Mouse (Mus musculus) gastrocnemius, adult 18-20 months (tissue): ENCODE data around the gene Casp3. TPM values are rescaled to one million over a fixed set of nuclear protein-coding genes. Genes with fewer than 3 reads are reported as not detected.
A peak's percentile ranks its signal among the peaks of the same experiment; 100 is the strongest.
"Not testable (repeated sequence)": the region's sequence is repeated elsewhere in the genome, so short reads cannot be mapped to it uniquely, and the experiment has no call there.

Source experiments
- DNase-seq: peaks from one replicate; pipeline ENCODE4 v3.0.0; 2021; ENCODE audit warnings: low spot score
- long read RNA-seq, 2 experiments: library from polyadenylated mRNA; stranded (forward); transcript quantifications; one replicate each; pipeline ENCODE4 v2.0.0; 2021
- total RNA-seq, 2 experiments: library from RNA; stranded (reverse); gene quantifications; 2 replicates each; pipeline ENCODE4 v1.2.3; 2021

Gene Casp3
- total RNA-seq, result 1 to 10 TPM in 1 of 2 experiments, under 1 TPM in 1; 0.94 to 1.5 TPM
- long read RNA-seq, experiment 1, partial matches to known transcripts, result 0 of 1 reads
- long read RNA-seq, experiment 1, other reads (novel, unspliced or antisense), result 0 of 1 reads
- long read RNA-seq, experiment 2, partial matches to known transcripts, result 0 of 1 reads
- long read RNA-seq, experiment 2, other reads (novel, unspliced or antisense), result 1 of 1 reads

DNA sequence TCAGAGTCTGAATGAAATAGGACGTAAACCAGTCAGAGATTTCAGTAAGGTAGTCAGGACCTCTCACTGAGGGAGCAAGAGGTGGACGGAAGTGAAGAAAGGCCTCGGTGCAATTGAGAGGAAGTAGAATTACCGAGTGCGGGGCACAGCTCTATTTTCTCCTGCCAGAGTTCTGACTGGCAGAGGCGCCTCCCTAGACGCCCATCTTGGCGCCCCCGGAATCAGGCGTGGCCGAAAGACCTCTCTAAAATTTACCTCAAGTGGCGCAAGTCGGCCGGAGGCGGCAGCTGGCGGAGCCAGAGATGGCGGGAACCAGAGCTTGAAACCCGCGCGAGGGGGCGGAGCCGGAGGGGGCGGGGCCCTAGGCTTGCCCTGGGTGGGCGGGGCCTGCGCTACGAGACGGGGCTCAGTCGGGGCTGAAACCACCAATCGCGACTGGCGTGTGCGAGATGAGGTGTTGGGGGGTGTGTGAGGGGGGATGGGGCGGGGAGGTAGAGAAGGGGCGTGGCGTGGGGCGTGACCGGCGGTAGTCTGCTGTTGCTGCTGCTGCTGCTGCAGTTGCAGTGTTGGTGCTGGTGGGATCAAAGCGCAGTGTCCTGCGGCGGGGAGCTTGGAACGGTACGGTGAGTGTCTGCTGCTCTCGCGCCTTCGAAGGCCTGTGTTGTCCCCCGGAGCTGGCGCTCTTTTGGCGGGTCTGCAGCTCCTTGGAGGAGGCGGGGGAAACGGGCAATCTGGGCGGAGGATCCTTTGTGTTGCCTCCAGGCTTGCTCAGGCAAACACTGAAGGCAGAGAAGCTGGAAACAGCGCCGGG lies at the start of gene Casp3, which contains the start of gene Primpol:
Casp3 (plus strand) TSS at position 413 of the 811 bp plus-strand sequence.
Primpol (minus strand) TSS at position 334 of the 811 bp plus-strand sequence.
- peak; percentile 94 for DNase-seq

DNA sequence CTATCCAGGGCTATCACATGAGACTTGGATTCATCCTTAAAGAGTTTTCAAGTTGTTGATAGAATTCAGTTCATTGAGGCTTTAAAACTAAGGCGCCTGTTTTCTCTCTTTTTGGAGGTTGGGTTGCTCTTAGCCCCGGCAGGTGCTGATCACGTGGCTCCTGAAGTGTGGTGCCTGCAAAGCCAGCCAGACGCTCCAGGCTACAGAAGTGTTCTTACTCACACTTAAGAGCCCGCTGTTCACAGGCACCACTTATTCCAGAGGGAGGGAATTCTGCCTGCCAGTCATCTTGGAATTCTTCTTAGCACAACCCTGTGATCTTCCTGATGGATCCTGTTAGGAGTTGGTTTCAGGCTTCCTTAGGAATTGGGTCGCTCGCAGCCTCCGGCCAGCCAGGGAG lies 49.1 kb upstream of the Casp3 start:
- no peak for DNase-seq

DNA sequence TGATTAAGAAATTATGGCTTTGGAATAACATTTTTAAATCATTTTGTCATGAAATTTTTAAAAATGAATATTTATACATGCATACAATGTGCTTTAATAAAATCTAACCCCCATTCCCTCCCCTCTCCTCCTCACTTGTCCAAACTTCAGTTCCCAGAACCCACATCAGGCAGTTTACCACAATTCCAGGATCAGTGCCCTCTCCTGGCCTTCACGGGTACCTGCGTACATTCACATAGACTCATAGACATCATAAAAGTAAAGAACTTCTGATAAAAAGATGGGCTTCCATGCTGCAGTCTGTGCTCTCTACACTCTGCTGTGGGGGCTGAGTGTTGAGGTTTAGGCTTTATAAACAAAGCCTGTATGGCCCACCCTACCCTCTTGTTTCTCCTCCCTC lies 48.1 kb upstream of the Casp3 start:
- DNase-seq, result no peak

DNA sequence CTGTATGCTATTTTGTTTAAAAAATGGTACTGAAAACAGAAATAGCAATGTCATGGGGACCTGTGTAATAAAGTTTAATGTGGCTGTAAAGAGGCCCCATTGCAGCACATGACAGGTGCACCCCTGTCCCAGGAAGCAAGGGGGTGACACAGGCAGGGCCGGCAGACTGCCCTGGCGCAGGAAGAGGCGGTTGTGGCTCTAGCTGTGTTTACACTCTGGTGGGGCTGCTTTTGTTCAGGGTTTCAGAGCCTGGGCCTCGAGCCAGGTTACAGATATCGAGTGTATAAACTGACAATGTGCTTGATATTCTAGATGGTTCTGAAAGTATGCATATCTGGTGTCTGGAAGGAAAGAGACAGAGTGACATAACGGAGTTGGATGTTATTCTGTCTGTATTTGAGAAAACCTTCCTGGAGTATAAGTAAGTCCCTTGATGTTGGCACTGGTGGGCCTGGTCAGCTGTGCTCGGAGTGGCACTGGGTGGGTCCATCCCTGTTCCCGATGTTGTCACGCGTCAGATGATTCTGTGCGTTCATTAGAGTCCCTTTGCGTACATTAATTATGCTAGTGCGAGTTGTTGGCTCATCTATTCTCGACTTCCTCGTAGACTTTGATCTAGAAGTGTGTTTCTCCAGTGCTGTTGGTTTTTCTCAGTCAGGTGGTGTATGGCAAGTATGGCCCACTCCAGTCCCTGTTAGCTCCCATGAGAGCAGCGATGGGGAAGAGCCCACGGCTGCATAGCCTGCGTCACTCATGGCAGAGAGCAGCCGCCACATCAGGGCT lies 47.2 kb upstream of the Casp3 start:
- DNase-seq, result no peak

DNA sequence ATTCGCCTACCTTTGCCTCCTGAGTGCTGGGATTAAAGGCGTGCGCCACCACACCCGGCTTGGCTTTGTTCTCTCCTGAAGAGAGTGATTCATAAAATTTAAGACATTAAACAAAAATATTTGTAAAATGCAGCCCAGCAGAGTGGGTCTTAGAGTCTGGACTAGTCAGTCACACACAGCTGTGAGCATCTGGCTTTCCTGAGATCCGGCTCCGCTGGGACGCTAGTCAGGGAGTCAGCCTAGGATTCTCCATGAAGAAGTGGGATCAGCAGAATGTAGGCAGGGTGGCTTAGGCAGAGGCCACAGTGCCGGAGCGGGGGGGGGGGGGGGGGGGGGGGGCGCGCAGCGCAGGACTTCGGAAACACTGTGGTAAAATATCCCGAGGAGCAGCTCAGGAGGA lies 46.4 kb upstream of the Casp3 start:
- DNase-seq, result no peak

DNA sequence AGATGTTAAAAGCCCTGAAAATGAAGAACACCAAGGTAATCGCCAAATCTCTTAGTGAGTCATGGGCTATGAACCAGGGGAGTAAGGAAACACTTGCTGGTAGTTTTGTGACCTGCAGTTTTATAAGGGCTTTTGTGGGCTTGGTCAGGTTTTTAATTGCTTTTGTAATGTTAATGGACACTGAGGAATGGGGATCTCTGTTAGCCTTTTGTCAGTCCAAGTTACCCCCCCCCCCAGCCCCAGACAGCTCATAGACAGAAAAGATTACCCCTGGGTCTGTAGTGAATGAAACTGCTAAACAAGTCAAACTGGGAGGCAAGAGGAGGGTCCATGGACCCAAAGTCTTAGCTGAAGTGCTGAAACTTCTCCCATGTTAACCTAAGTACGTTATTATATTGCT lies 43.6 kb upstream of the Casp3 start:
- no peak for DNase-seq

DNA sequence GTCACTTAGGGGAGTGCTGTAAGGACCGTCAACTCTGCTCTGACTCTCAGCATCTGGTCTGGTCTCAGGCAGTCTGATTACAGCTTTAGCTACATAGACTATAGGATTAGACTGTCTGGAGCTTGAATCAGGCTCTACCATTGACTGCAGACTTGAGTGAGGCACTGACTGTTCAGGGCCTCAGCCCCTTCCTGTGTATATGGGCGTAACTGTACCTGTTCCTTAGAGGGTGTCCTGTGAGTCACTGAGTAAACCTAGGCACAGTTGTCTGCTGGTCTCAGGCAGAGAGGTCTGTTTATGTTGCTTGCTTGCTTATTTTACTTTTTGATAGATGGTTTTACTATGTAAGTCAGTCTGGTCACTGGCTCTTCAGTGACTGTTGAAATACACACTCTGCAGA lies 43.1 kb upstream of the Casp3 start:
- no peak for DNase-seq

DNA sequence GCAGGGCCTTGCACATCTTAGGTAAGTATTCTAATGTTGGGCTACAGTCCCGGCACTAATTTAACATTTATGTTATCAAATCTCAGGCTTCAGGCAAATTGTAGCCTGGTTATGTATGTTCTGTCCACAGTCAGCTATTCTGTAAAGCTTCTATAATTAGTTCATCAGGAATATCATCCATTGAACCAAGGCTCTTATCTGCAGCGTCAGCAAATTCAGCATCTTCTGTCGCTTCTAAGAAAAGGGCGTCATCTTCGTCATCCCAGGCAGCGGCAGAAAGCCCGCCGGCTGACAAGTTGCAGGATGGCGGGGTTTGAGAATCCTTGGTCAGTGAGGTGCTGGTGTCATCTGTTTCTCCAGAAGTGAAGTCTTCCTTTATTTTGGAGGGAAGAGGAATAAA lies 38.3 kb upstream of the Casp3 start:
- DNase-seq, result no peak

DNA sequence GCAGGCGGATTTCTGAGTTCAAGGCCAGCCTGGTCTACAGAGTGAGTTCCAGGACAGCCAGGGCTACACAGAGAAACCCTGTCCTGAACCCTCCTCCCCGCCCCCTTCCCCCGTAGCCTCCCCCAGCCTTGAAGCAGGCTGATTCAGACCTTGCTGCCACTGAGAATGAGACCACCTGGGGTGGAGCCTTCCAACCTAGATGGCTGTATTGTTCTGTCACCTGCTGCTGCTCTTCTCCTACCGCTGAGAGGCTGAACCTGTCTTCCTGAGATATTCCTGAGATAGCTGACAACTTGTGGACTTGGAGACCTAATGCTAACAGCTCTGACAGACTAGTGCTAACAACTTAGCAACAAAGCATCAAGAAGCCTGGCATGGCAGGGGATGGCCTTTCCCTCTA lies 32.8 kb upstream of the Casp3 start:
- DNase-seq, result not testable (repeated sequence)

DNA sequence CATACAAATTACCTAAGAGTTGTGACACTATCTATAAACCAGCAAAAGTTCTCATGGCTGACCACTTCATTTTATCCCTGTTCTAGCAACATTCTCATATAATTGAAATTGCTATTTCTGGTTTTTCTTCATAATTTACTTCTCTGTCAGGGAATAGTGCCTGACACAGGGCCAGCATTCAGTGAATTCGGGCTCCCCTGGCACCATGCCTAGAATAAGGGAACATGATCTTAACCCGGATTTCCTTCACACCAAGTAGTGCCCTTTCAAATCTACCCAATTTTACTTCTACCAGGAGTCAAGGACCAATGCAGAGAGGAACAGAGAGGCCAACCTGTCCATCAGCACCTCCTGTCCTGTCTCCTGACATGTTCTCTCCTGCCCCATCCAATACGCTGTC lies 31.5 kb upstream of the Casp3 start:
- no peak for DNase-seq

DNA sequence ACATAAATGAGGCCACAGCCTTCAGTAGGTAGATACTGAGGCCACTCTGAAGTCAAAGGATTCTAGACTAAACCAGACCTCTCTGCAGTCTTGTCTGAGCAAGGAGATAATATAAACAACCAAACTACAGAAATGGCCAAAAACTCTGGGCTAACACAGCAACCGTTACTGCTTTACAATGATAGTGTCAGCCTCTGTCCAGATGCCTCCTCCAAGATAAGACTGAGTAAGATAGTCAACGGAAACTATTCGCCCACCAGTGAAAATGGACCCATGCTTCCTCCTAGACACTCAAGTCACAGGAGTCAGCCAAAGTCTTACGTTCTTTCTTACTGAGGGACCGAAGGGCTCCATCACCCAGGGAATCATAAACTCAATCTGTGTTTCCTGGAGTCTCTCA lies 29.2 kb upstream of the Casp3 start:
- DNase-seq, result no peak

DNA sequence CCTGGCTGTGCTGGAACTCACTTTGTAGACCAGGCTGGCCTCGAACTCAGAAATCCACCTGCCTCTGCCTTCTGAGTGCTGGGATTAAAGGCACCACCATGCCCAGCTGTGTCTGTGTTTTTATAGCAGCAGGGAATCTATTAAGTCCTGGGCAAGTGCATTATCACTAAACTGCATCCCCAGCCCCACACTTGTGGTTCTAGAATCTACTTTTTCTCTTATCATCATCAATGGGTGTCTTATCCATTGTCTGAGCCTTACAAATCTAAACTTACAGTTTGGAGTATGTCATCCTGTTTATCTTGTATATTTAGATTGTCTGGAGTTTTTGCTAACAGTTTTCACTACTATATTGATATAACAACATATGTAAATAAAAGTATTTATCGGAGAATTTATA lies 28.4 kb upstream of the Casp3 start:
- no peak for DNase-seq

DNA sequence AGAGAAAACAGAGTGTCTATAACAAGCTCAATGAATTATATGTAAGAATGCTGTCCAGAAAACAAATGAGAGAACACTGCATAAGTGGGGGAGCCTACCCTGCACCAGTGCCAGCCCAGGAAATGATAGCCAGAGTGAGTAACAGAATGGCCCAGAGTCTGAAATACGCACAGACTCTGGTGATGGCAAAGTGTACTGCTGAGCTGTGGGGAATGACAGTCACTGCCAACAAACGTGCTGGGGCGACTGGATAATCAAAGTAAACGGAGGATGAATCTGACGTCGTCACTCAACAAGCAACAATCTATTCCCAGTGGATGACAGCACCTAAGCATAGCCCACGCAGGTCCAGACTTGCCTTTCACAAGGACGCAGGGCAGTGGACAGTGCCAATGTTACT lies 24.0 kb upstream of the Casp3 start:
- DNase-seq, result no peak

DNA sequence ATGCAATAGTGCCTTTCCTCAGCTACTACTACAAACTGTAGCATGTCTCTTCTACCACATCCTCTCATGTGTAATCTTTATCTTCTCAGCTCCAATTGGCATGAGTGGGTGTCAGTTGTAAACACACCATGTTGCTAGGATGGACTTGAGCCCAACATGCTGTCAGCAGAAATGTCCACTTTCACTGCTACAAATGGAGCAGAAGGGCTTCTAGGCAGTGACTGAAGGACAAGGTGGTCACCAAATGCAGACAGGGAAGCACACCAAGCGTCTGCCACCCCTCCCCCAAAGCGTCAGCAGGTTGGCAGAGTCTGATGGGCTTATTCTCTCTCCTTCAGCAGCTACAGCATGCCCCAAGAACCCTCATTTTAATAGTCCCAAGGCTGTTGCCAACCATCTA lies 23.3 kb upstream of the Casp3 start:
- no peak for DNase-seq

DNA sequence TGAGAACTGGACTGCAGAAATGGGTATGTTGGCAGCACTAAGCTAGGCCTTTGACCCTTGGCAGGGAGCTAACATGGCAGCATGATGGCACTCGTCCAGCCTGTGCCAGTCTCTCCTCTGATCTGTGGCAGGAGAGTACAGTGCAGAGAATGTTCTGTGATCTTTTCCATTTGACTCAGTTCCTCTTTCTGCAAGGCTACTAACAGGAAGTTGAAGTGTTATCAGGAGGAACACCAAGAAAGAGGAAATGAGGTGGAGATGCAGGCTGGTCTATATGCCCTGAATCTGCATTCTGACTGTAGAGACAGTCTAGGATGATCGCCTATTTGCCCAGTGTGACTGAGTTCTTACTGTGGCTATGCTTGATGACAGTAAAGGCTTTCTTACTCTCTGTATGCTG lies 21.5 kb upstream of the Casp3 start:
- DNase-seq, result no peak

DNA sequence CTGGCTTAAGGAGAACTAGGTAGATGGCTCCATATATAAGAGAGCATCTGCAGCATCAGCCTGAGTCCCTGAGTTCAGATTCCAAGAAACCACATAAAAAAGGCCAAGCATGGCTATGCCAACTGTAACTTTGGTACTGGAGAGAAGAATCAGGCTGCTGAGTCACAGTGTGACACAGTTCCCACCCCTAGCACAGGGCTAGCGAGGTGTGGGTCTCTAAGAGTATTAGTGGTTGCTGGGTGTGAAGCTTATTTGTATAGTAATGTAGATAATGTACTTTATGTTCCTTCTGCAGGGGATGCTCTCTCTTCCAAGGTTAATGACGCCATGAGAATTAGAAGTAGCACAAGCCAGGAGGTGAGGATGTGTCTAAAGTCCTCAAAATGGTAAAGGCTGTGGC lies 20.6 kb upstream of the Casp3 start:
- no peak for DNase-seq

DNA sequence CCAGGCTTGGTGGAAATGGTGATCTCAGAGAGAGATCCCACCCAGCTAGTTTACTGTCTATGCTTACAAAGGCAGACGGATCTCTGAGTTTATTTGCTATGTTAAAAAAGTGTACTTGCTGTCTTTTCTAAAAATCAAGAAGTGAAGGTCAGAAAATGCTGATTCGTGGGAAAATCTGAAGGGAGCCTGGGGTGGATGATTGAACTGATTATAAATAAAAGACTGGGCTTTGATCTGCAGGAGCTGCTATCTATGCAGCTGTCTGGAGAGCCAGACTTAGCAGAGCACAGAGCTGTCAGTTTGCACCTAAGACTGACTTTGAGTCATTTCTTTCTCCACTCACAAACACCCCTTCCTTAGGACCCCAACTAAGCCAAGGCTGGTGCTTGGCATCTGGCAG lies 19.7 kb upstream of the Casp3 start:
- DNase-seq, result no peak

DNA sequence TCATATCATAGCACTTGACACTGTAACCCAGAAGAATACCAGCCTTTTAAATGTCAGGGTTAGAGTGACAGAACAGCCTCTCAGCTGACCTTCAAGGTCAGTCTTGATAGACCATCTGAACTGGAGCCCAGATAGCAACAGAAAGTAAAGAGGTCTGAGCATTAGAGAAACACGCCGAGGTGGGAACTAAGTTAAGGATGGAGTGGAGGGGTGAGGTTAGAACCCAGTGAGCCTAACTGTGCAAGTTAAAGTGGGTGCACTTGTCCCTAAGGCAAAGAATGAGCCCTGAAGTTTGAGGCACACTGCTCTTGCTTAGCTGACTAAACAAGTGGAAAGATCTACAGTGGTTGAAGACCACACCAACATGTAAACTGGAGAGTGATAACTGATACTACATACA lies 19.0 kb upstream of the Casp3 start:
- DNase-seq, result no peak

DNA sequence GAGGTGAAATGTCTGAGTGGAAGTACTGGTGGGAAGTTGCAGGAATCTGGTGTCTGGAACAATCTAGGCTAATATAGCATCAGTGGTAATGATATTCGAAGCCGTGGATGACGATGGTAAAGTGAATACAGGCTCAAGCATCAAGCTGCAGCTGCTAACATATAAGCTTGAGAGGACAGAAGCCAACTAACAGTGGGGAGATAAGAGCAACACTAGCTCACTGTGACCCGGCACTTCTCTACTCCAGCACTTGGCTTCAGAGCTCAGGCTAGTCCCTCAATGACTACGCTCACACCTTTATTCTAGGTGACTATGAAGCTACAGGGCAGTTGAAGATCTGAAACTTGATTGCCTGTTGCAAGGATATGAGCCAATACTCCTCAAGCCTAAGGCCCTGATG lies 18.3 kb upstream of the Casp3 start:
- DNase-seq, result no peak

DNA sequence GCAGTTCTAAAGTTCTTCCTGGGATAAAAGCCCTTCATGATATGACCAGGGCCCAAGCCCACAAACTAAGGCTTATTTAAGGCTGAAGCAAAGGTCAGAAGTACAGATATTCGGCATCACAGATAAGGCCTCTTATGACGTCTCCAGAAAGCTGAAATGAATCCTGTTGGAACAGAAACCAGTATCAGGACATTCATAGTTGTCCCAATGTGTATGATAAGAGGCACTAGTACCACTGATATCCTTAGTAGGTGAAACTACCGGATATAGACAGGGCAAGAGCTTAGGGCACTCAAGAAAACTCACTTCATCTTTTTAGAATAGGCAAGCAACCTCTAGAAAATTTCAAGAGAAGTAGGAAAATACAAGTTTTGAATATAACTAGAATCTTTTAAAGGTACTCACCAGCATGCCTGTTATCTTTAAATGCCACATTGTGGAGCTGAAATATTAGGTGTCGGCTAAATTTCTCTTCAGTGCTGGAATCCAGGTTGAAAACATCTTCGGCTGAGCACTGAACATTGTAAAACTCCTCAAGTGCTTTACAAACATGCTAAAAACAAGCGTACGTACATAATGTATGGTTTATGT lies 17.7 kb upstream of the Casp3 start:
- no peak for DNase-seq

DNA sequence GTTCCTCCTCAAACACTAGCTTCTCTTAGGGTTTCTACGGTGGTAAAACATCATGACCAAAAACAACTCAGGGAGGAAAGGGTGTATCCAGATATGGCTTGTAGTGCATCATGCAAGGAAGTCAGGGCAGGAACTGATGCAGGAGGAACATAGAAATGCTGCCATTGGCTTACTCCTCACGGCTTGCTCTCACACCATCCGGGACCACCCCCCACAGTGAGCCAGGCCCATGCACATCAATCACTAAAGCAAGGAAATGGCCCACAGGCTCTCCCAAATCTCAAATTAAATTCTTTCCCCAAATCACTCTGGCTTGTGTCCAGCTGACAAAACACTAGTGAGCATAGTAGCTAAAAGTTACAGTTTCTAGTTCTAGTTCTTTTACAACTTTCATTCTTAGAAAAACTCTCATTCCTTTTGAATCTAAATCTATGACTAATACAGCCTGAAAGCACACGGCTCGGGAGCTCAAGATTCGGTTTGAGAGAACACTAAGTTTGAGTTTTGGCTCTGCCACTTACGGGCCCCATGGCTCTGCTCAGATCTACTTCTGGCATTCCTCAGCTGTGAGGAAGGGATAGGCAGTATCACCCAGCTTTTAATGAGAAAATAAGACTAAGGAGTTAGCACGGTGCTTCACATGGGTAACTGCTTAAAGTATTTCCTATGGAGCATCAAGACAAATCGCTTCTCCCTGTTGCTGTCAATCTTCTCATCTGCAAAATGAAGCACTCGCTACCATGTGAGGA lies 16.0 kb upstream of the Casp3 start:
- DNase-seq, result no peak
